Mouse (Mus musculus) hindbrain, embryonic 13.5 days (tissue): Measurements from ENCODE around the gene Tnk1. TPM values are rescaled to one million over a fixed set of nuclear protein-coding genes. Genes with fewer than 3 reads are reported as not detected.

ENCODE experiments used
- ATAC-seq: fragments of 200-750 bp; cut with Nextera tagmentation; 2 replicates; pipeline ENCODE4 v1.8.0; 2017; ENCODE audit warnings: moderate TSS enrichment; ENCODE audit not compliant: low FRiP score
- H3K27ac ChIP-seq: fragments of 300-500 bp; sonication (generic); 2 replicates; pipeline ENCODE4 v1.5.1; 2015; ENCODE audit warnings: inconsistent platforms, mild to moderate bottlenecking, moderate library complexity
- H3K27me3 ChIP-seq: fragments of 300-500 bp; sonication (generic); 2 replicates; pipeline ENCODE4 v1.6.1; 2015; ENCODE audit warnings: mild to moderate bottlenecking, inconsistent platforms
- H3K36me3 ChIP-seq: fragments of 300-500 bp; sonication (generic); 2 replicates; pipeline ENCODE4 v1.6.1; 2015; ENCODE audit warnings: mild to moderate bottlenecking, inconsistent platforms
- H3K4me1 ChIP-seq: fragments of 300-500 bp; sonication (generic); replicated peaks from 2 replicates; pipeline ENCODE4 v1.6.1; 2015; ENCODE audit warnings: inconsistent platforms
- H3K4me2 ChIP-seq: fragments of 300-500 bp; sonication (generic); 2 replicates; pipeline ENCODE4 v1.6.1; 2015; ENCODE audit warnings: inconsistent platforms, mild to moderate bottlenecking, moderate library complexity
- H3K4me3 ChIP-seq: fragments of 300-500 bp; sonication (generic); 2 replicates; pipeline ENCODE4 v1.5.1; 2015; ENCODE audit warnings: mild to moderate bottlenecking, inconsistent platforms
- H3K9ac ChIP-seq: fragments of 300-500 bp; sonication (generic); 2 replicates; pipeline ENCODE4 v1.6.1; 2015; ENCODE audit warnings: mild to moderate bottlenecking, inconsistent platforms
- H3K9me3 ChIP-seq: fragments of 300-500 bp; sonication (generic); 2 replicates; pipeline ENCODE4 v1.6.1; 2016; ENCODE audit warnings: inconsistent platforms
- WGBS: fragments of 180-500 bp; shearing (Covaris S2); methylation state at CpG from one replicate; pipeline ENCODE4 v1.1.7; 2015; 5-methylcytosine and 5-hydroxymethylcytosine counted together
- polyA plus RNA-seq: library from polyadenylated mRNA; unstranded; fragments of >200 nt; fragmentation: Nextera tagmentation; extraction: Ambion mirVana; gene quantifications from 2 replicates; pipeline ENCODE4 v1.2.1, GENCODE M21; 2015

Gene Tnk1
- polyA plus RNA-seq, 1 experiment from 2014 or later = 0.23 TPM

DNA sequence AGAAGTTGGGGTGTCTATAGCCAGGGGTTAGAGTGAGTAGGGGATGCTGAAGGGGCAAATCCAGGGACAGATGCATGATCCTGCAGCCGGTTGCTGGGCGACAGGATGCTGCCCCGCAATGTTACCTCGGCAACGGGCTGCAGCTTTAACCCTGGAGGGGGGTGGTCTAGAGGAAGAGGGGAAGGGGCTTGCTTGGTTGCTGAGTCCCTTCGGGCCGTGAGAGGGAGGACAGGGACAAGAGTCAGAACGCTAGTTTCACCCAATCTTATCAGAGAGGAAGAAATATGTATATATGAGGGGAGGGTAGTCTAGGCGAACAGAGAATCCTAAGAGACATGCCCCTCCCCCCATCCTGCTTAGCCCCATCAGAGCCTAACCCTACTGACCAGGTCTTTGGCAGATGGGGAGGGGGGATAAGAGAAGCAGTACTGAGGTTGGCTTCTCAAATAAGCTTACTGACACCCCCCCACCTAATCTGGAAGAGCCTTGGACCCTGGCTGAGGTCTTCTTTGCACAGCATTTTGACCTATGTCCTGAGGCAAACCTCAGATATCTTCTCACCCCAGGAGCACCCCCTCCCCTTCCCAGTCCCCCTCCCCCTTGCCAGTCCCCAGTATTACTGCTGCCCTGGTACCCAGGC is 23.1 kb downstream of the Tnk1 start:
- WGBS = 2% methylated on average over 9 of the region's 9 CpGs
- Histone ChIP-seq H3K27me3 (no peaks in the 10 kb centered on the region), H3K4me1 (peaks cover 53% of the 10 kb centered on the region), H3K9ac (peak overlapping the region; percentile 99), H3K36me3 (peaks cover 32% of the 10 kb centered on the region), H3K4me2 (peak overlapping the region; percentile 99), H3K9me3 (no peaks in the 10 kb centered on the region), H3K27ac (peak overlapping the region; percentile 99), H3K4me3 (peak overlapping the region; percentile 98)
- no peak for ATAC-seq

DNA sequence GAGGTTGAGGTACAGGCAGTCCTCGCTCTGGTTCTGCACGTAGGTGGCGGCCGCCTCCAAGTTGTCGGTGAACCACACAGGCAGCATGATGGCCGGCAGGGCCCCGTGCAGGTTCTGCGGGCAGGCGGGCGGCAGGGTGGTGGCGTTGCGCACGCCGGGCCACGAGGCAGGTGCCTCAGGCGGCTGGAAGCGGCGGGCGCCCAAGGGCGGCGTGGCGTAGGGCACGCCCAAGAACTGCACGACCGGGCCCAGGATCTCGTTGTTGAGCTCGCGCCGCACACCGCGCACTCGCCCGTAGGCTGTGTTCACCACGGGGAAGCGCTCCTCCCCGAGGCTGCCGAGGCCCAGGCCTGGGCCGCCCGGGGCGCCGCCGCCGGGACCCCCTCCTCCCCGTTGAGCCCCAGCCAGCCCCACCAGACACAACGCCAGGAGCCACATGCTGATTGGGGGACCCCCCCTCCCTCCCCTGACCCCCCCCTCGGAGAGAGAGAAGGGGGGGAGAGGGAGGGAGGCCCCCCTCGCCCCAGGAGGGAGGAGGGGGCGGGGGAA is 24.5 kb downstream of the Tnk1 start:
- Histone ChIP-seq H3K9me3 (no peaks in the 10 kb centered on the region), H3K4me3 (peak overlapping the region; percentile 98), H3K27ac (peak overlapping the region; percentile 99; the same call in 1 of the 2 replicates), H3K4me2 (peak overlapping the region; percentile 99), H3K36me3 (peaks cover 37% of the 10 kb centered on the region), H3K27me3 (no peaks in the 10 kb centered on the region), H3K9ac (peak overlapping the region; percentile 99), H3K4me1 (peaks cover 52% of the 10 kb centered on the region)
- no peak for ATAC-seq
- WGBS = 4% methylated on average over 43 of the region's 48 CpGs

DNA sequence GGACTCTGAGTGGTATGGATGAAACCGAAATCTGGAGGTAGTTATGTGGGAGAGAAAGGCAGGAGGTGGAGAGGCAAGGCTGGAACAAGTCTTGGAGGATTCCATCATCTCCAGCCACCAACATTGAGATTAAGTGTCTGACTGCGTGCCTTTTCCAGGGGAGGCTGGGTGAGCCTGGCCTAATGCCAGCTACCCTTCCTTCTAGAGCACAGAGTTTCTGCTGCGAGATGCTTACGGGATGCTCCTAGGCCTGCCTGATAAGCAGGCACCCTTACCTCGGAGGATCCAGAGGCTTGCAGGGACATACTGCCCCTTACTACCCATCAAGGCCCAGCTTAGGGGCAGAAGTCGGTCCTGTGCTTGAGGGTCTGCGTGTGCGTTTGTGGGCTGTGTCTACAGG is 25.0 kb downstream of the Tnk1 start:
- no peak for ATAC-seq
- Histone ChIP-seq H3K27me3 (no peaks in the 10 kb centered on the region), H3K9ac (peak overlapping the region; percentile 99), H3K4me3 (peak overlapping the region; percentile 98), H3K4me2 (peak overlapping the region; percentile 99), H3K36me3 (peaks cover 42% of the 10 kb centered on the region), H3K9me3 (no peaks in the 10 kb centered on the region), H3K27ac (0 out of 2 replicates have a peak overlapping the region, but pooled peaks have one; percentile 99), H3K4me1 (peaks cover 52% of the 10 kb centered on the region)
- 52% methylated on average over 8 of the region's 8 CpGs for WGBS

DNA sequence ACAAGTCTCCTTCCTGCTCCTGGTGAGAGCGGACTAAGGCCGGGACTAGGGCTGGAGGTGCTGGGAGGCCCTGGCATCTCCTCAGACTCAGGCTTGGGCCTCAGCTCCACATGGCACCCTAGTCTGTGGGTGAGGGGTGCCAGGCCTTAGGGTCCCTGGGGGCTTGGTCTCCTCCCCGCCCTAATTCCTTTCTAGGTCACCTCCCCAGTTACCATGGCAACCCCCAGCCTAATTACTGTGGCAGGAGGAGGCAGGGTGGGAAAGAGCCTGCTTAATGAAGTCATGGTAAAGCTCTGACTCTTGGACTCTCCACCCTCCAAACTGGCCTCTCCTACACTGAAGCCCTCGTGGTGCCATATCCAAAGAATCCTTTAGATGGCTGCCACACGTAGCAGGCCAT is 29.7 kb downstream of the Tnk1 start:
- 0 out of 2 replicates have a peak overlapping the region, but pooled peaks have one; percentile 12 for H3K27ac ChIP-seq
- no peaks in the 10 kb centered on the region for H3K9me3 ChIP-seq
- H3K9ac ChIP-seq = peak overlapping the region; percentile 43; the same call in 1 of the 2 replicates
- H3K4me1 ChIP-seq = peaks cover 28% of the 10 kb centered on the region
- H3K36me3 ChIP-seq = peaks cover 87% of the 10 kb centered on the region
- no peak overlapping the region for H3K4me3 ChIP-seq
- no peaks in the 10 kb centered on the region for H3K27me3 ChIP-seq
- no peak overlapping the region for H3K4me2 ChIP-seq
- no peak for ATAC-seq
- 63% methylated on average over 5 of the region's 5 CpGs for WGBS

DNA sequence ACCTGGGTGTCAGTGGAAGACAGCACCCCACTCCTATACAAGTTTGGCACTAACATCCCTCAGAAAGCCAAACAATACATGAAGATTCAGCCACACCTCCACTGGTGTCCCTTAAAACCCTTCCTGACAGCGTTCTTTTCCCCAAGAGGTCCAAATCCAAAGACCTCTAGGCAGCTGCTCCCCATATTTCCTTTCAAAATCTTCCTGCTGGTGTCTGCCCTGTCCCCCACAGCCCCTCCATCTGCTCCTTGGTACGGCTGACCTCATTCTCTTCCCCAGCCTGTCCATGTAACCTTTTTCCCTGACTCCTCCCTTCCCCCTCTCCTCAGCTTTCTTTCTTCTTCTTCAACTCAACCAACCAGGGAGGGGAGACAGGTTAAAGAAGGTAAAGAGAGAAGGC is 35.1 kb downstream of the Tnk1 start:
- Histone ChIP-seq H3K4me3 (no peak overlapping the region), H3K4me2 (no peak overlapping the region), H3K9ac (no peak overlapping the region), H3K27me3 (no peaks in the 10 kb centered on the region), H3K9me3 (no peaks in the 10 kb centered on the region), H3K27ac (no peak overlapping the region), H3K4me1 (no peaks in the 10 kb centered on the region), H3K36me3 (peaks cover 45% of the 10 kb centered on the region)
- no peak for ATAC-seq
- 68% methylated on average over 2 of the region's 2 CpGs for WGBS

DNA sequence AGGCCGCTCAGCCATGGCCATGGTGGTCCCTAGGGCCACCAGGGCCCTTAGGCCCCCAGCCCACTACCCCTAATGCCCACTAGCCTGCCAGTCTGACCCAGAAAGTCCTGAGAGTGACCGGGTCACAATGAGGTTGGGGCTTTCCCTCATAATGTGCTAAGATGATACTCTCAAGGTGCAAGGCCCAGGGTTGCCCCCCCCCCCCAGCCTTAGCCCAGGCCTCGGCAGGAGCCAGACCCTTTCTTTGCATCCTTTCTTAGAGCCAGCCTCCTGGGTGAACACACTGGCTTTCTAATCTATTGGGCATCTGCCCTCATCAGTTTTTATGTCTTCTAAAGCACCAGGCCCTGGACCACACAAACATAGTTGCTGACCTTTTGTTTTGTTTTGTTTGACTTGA is 36.5 kb downstream of the Tnk1 start, which contains the start of gene Spem1:
Gene Spem1, minus strand, starts transcription at position 101 of the 400 bp plus-strand sequence.
- ATAC-seq = no peak
- Histone ChIP-seq H3K4me1 (no peaks in the 10 kb centered on the region), H3K27ac (no peak within 1 kb of the TSS), H3K4me2 (no peak within 1 kb of the TSS), H3K27me3 (no peaks in the 10 kb centered on the region), H3K36me3 (peaks cover 31% of the 10 kb centered on the region), H3K4me3 (no peak within 1 kb of the TSS), H3K9ac (no peak within 1 kb of the TSS), H3K9me3 (no peaks in the 10 kb centered on the region)
- 93% methylated on average over 3 of the region's 3 CpGs for WGBS

DNA sequence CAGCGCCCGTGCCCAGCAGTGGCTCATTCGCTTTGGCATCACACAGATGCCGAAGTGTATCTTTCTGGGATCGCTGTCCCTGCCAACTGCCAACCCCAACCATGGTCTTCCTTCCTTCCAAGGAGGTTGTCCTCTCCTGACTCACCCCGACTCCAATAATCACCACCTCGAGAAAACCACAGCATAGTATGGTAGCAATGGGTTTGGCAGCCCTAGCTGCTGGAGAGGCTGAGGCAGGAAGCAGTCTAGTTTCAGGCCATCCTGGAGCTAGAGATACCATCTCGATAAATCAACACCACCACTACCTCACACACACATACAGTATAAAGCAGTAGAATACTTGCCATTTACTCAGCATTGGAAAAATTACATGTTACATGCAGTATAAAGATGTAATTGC is 39.7 kb downstream of the Tnk1 start:
- Histone ChIP-seq H3K27ac (no peak overlapping the region), H3K27me3 (no peaks in the 10 kb centered on the region), H3K4me2 (no peak overlapping the region), H3K36me3 (no peaks in the 10 kb centered on the region; the same call in none of the 2 replicates), H3K4me1 (no peaks in the 10 kb centered on the region), H3K4me3 (no peak overlapping the region), H3K9me3 (no peaks in the 10 kb centered on the region), H3K9ac (no peak overlapping the region)
- no peak for ATAC-seq
- WGBS = 95% methylated on average over 8 of the region's 8 CpGs

DNA sequence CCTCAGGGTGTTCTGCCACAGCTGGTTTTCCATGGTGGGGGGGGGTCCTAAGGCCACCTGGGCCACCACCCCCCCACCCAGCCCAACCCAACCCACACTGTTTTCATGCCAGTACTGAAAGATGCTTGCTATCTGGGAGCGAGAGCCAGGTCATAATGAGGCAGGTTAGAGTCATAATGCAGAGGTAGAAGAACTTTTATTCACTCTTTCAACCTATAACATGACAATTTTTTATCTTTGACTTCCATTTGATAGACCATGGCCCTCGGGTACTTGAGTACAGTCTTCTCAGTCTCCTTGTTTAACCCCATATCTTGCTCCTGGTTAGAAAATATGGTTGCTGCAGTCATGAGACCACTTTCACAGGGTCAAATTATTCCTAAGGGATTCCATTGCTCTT is 40.2 kb downstream of the Tnk1 start, which contains the start of gene Spem2:
Gene Spem2, minus strand, starts transcription at position 101 of the 400 bp plus-strand sequence.
- H3K4me1 ChIP-seq = no peaks in the 10 kb centered on the region
- no peak within 1 kb of the TSS for H3K27ac ChIP-seq
- no peak within 1 kb of the TSS for H3K4me2 ChIP-seq
- 88% methylated on average over 2 of the region's 2 CpGs for WGBS
- H3K36me3 ChIP-seq = no peaks in the 10 kb centered on the region; the same call in 1 of the 2 replicates
- H3K27me3 ChIP-seq = 0 out of 2 replicates have a peak, but pooled peaks cover 3% of the 10 kb centered on the region
- H3K9ac ChIP-seq = no peak within 1 kb of the TSS
- no peak within 1 kb of the TSS for H3K4me3 ChIP-seq
- no peak for ATAC-seq
- H3K9me3 ChIP-seq = no peaks in the 10 kb centered on the region

DNA sequence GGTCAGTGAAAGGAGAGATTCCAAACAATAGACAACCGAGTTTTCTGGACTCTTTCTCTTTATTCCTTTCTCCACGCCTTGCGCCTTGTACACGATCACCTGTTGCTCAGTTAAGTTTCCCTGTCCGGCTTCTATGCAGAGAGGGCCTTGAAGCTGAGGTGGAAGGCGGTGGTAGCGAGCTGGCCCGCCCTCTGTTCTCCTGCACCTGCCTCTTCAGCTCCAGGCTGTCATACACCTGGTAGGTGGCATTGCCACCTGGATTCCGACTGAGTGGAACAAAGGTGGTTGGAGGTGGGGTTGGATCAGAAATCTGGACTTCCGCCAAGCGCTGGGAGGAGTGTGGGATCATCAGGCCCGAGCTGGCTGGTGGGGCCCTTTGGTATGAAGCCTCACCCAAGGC is 42.0 kb downstream of the Tnk1 start:
- H3K4me1 ChIP-seq = no peaks in the 10 kb centered on the region
- no peak overlapping the region for H3K4me2 ChIP-seq
- no peak overlapping the region for H3K27ac ChIP-seq
- WGBS = 91% methylated on average over 12 of the region's 12 CpGs
- H3K9me3 ChIP-seq = no peaks in the 10 kb centered on the region
- ATAC-seq = no peak
- no peak overlapping the region for H3K9ac ChIP-seq
- 0 out of 2 replicates have a peak, but pooled peaks cover 3% of the 10 kb centered on the region for H3K27me3 ChIP-seq
- H3K4me3 ChIP-seq = no peak overlapping the region
- H3K36me3 ChIP-seq = no peaks in the 10 kb centered on the region

DNA sequence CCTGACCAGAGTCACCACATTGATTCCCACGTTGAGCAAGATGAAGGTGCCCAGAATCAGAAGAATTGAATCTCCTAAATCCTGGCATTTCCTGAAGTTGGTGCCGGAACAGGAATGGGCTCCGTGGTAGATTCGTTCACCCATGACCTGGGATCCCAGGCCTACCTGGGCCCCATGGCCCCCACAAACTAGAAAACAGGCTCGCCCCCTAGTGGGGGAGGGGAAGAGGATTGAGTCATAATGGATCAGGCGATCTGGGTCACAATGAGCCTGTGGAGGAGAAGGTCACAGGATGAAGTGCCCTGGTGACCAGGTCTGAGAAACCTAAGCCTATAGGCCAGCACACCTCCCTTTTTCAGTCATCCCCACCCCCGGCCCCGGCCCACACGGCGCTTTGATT is 43.4 kb downstream of the Tnk1 start, which contains the start of gene Gm39566:
Gene Gm39566, minus strand, starts transcription at position 144 of the 400 bp plus-strand sequence.
- Histone ChIP-seq H3K36me3 (no peaks in the 10 kb centered on the region), H3K4me2 (no peak within 1 kb of the TSS), H3K27me3 (0 out of 2 replicates have a peak, but pooled peaks cover 3% of the 10 kb centered on the region), H3K9me3 (no peaks in the 10 kb centered on the region), H3K4me1 (no peaks in the 10 kb centered on the region), H3K4me3 (no peak within 1 kb of the TSS), H3K27ac (no peak within 1 kb of the TSS), H3K9ac (no peak within 1 kb of the TSS)
- ATAC-seq = no peak
- 70% methylated on average over 10 of the region's 10 CpGs for whole genome bisulfite sequencing

DNA sequence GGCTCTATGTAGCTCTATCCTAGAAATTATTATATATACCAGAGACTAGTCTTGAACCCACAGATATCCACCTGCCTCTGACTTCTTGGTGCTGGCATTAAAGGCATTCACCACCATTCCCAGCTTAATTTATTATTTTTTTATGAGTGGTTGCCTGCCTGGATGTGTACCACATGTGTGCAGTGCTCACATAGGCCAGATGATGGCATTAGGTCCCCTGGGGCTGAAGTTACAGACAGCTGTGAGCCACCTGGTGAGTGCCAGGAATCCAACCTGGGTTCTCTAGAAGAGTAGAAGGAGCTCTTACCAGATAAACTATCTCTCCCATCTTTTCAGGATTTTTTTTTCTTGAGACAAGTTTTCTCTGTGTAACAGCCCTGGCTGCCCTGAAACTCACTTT is 48.2 kb downstream of the Tnk1 start:
- peaks cover 3% of the 10 kb centered on the region; the same call in 1 of the 2 replicates for H3K4me1 ChIP-seq
- H3K4me3 ChIP-seq = no peak overlapping the region
- H3K27ac ChIP-seq = no peak overlapping the region
- ATAC-seq = no peak
- H3K27me3 ChIP-seq = peaks cover 31% of the 10 kb centered on the region
- H3K36me3 ChIP-seq = no peaks in the 10 kb centered on the region
- no peak overlapping the region for H3K4me2 ChIP-seq
- H3K9me3 ChIP-seq = 0 out of 2 replicates have a peak, but pooled peaks cover 3% of the 10 kb centered on the region
- H3K9ac ChIP-seq = no peak overlapping the region

DNA sequence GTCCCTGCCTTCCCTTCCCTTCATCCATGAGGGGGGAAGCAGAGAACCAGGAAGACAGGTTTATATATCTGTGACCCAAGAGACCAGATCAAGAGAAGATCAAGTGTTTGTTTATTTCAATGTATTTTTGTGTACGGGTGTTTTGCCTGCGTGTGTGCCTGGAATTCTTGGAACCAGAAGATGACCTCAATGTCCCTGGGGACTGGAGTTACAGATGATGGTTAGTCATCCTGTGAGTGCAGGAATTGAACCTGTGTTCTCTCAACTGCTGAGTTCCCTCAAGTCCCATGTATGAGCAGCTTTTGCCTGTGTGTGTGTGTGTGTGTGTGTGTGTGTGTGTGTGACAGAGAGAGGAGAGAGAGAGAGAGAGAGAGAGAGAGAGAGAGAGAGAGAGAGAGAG is 50.9 kb downstream of the Tnk1 start:
- Histone ChIP-seq H3K4me1 (peaks cover 29% of the 10 kb centered on the region), H3K4me2 (no peak overlapping the region), H3K9ac (no peak overlapping the region), H3K27me3 (peaks cover 42% of the 10 kb centered on the region), H3K27ac (no peak overlapping the region), H3K36me3 (no peaks in the 10 kb centered on the region), H3K9me3 (0 out of 2 replicates have a peak, but pooled peaks cover 3% of the 10 kb centered on the region), H3K4me3 (no peak overlapping the region)
- WGBS = 89% methylated on average over 2 of the region's 2 CpGs
- ATAC-seq = no peak
